ENCODE assay signal across 13 mouse cellular contexts in genomic region chr4:150473437-150474070, GRCm38 (mm10).
DNase-seq lines count a peak whose midpoint lies in the region; ATAC-seq and TF ChIP-seq lines count a peak whose summit lies in the region.
"Had no signal": no experiment of that assay in that cellular context is flagged by ENCODE, and none has a peak within 500 bp of the region (broad histone marks: within the 10 kb centered on the region; RNA-seq: fewer than 3 reads in every experiment).

No protein-coding gene starts in this region.

- no peaks in the 10 kb centered on the region for H3K9me3 ChIP-seq in hindbrain, embryonic 14.5 days (ENCODE audit: control insufficient read depth, low read length)
- no peaks in the 10 kb centered on the region for H3K9me3 ChIP-seq in hindbrain, embryonic 16.5 days (ENCODE audit: control insufficient read depth, low read length)
- H3K9me3 ChIP-seq in intestine, embryonic 16.5 days (ENCODE audit: control insufficient read depth, low read length), result no peaks in the 10 kb centered on the region
- H3K9me3 ChIP-seq: embryonic facial prominence, embryonic 12.5 days had no signal

- no peak for DNase-seq in gastrocnemius, adult 2 months
- DNase-seq in gastrocnemius, postnatal 10 days, result no peak
- no peak for DNase-seq in hindbrain, embryonic 14.5 days (ENCODE audit: low spot score)
- no peak for DNase-seq in testis, postnatal 14 days (ENCODE audit: low spot score)
- DNase-seq in T-cell, adult 2 months (ENCODE audit: low spot score), result no peak
- DNase-seq: cerebellum, adult 9-11 months; kidney, postnatal 25 days; thymus, postnatal 25 days had no signal

- no peak for TF ChIP-seq POLR2A in testis, adult 2 months (IDR thresholded peaks at IDR 0.05; ENCODE audit: control insufficient read depth, low read depth, low read length)

- no peak for TF ChIP-seq CTCF in gastrocnemius, adult 2 months (IDR thresholded peaks at IDR 0.05)
- no peak for TF ChIP-seq CTCF in testis, adult 2 months (IDR thresholded peaks at IDR 0.05; ENCODE audit: control insufficient read depth, insufficient read depth, insufficient replicate concordance, low read depth, low read length)

- WGBS in hindbrain, embryonic 14.5 days, result 54% methylated on average over 4 of the region's 4 CpGs
- WGBS in hindbrain, embryonic 16.5 days, result 56% methylated on average over 4 of the region's 4 CpGs
- WGBS in intestine, embryonic 16.5 days, result 87% methylated on average over 4 of the region's 4 CpGs

- no peak overlapping the region for H3K4me3 ChIP-seq in gastrocnemius, adult 2 months
- H3K4me3 ChIP-seq in hindbrain, embryonic 14.5 days (replicated peaks; ENCODE audit: low read length), result no peak overlapping the region
- no peak overlapping the region for H3K4me3 ChIP-seq in hindbrain, embryonic 16.5 days (ENCODE audit: low read length)
- peak overlapping the region; percentile 57 for H3K4me3 ChIP-seq in testis, adult 2 months (ENCODE audit: control insufficient read depth, low read depth, low read length)
- no peak overlapping the region for H3K4me3 ChIP-seq in intestine, embryonic 16.5 days (ENCODE audit: low read length)
- H3K4me3 ChIP-seq: embryonic facial prominence, embryonic 12.5 days had no signal

- ATAC-seq in hindbrain, embryonic 14.5 days (ENCODE audit: low FRiP score), result no peak
- ATAC-seq in hindbrain, embryonic 16.5 days, result no peak
- ATAC-seq in intestine, embryonic 16.5 days, result no peak

- intact Hi-C loops in gastrocnemius, adult 2 months (cut with DNase I), result no loop called here

- H3K36me3 ChIP-seq in hindbrain, embryonic 14.5 days (replicated peaks; ENCODE audit: control insufficient read depth, insufficient read depth), result peaks cover 34% of the 10 kb centered on the region
- peaks cover 9% of the 10 kb centered on the region for H3K36me3 ChIP-seq in hindbrain, embryonic 16.5 days (ENCODE audit: control insufficient read depth, insufficient read depth, low read length)
- no peaks in the 10 kb centered on the region; the same call in 1 of the 2 replicates for H3K36me3 ChIP-seq in testis, adult 2 months (ENCODE audit: control insufficient read depth, insufficient read depth, low read length)
- peaks cover 6% of the 10 kb centered on the region; the same call in 1 of the 2 replicates for H3K36me3 ChIP-seq in intestine, embryonic 16.5 days (ENCODE audit: control insufficient read depth, insufficient read depth, low read length)

- no peaks in the 10 kb centered on the region for H3K27me3 ChIP-seq in hindbrain, embryonic 14.5 days (ENCODE audit: control insufficient read depth, insufficient read depth, low read length)
- no peaks in the 10 kb centered on the region for H3K27me3 ChIP-seq in hindbrain, embryonic 16.5 days (replicated peaks; ENCODE audit: control insufficient read depth, insufficient read depth, low read length)
- no peaks in the 10 kb centered on the region for H3K27me3 ChIP-seq in testis, adult 2 months (ENCODE audit: control insufficient read depth, insufficient read depth, low read length)
- H3K27me3 ChIP-seq in intestine, embryonic 16.5 days (replicated peaks; ENCODE audit: control insufficient read depth, insufficient read depth, low read length), result no peaks in the 10 kb centered on the region
- H3K27me3 ChIP-seq: embryonic facial prominence, embryonic 12.5 days had no signal

- no peak overlapping the region for H3K4me2 ChIP-seq in hindbrain, embryonic 14.5 days (replicated peaks)
- H3K4me2 ChIP-seq in hindbrain, embryonic 16.5 days (ENCODE audit: low read length), result no peak overlapping the region
- no peak overlapping the region for H3K4me2 ChIP-seq in intestine, embryonic 16.5 days (ENCODE audit: low read depth, low read length)
- H3K4me2 ChIP-seq: embryonic facial prominence, embryonic 12.5 days had no signal

- 0 out of 2 replicates have a peak, but pooled peaks cover 19% of the 10 kb centered on the region for H3K4me1 ChIP-seq in hindbrain, embryonic 14.5 days (replicated peaks; ENCODE audit: control insufficient read depth, insufficient read depth, low read length)
- peaks cover 5% of the 10 kb centered on the region for H3K4me1 ChIP-seq in hindbrain, embryonic 16.5 days (ENCODE audit: control insufficient read depth, insufficient read depth, low read depth, low read length)
- H3K4me1 ChIP-seq in testis, adult 2 months (ENCODE audit: control insufficient read depth, insufficient read depth, low read length), result no peaks in the 10 kb centered on the region
- no peaks in the 10 kb centered on the region for H3K4me1 ChIP-seq in intestine, embryonic 16.5 days (ENCODE audit: control insufficient read depth, insufficient read depth, low read length)
- H3K4me1 ChIP-seq: embryonic facial prominence, embryonic 12.5 days had no signal

- H3K27ac ChIP-seq in gastrocnemius, adult 2 months, result peak overlapping the region; percentile 58
- 0 out of 2 replicates have a peak overlapping the region, but pooled peaks have one; percentile 5 for H3K27ac ChIP-seq in hindbrain, embryonic 14.5 days
- H3K27ac ChIP-seq in hindbrain, embryonic 16.5 days (ENCODE audit: low read depth, low read length), result no peak overlapping the region
- H3K27ac ChIP-seq in testis, adult 2 months (ENCODE audit: control insufficient read depth, insufficient read depth, low read depth, low read length), result no peak overlapping the region
- no peak overlapping the region for H3K27ac ChIP-seq in intestine, embryonic 16.5 days (ENCODE audit: low read length)
- H3K27ac ChIP-seq: embryonic facial prominence, embryonic 12.5 days; liver, embryonic 14.5 days had no signal

- H3K9ac ChIP-seq in hindbrain, embryonic 14.5 days, result no peak overlapping the region
- no peak overlapping the region for H3K9ac ChIP-seq in hindbrain, embryonic 16.5 days (ENCODE audit: low read depth, low read length)
- no peak overlapping the region for H3K9ac ChIP-seq in intestine, embryonic 16.5 days (ENCODE audit: low read depth, low read length)
- H3K9ac ChIP-seq: embryonic facial prominence, embryonic 12.5 days; liver, embryonic 14.5 days had no signal

Comparison
In these comparisons a context has a peak if more than half of its experiments do, and no peak if none do; other contexts are left out.
1. H3K27ac ChIP-seq: peak in gastrocnemius, adult 2 months (single experiment) and hindbrain, embryonic 14.5 days (single experiment); none in hindbrain, embryonic 16.5 days (single experiment), testis, adult 2 months (single experiment) and intestine, embryonic 16.5 days (single experiment).